Mouse (Mus musculus): Measurements from ENCODE around the gene Gsg1. TPM values are rescaled to one million over a fixed set of nuclear protein-coding genes. Genes with fewer than 3 reads are reported as not detected.
A peak's percentile ranks its signal among the peaks of the same experiment; 100 is the strongest.

The Gsg1 gene
- 0.19 and 0.32 TPM in 2 replicates for polyA plus RNA-seq (2012; rRNA removed)

GRCm38 (mm10) chr6:135254153-135254552 lies at the start of gene Gsg1:
Gsg1 (minus strand) TSS chr6:135254351.
- no peak for DNase-seq (ENCODE audit: extremely low spot score in 1 of 2, low spot score in 1 of 2)

GRCm38 (mm10) chr6:135302421-135303125 lies 48.4 kb upstream of the Gsg1 start:
- no peak for DNase-seq (ENCODE audit: extremely low spot score in 1 of 2, low spot score in 1 of 2)

- no peak for DNase-seq (ENCODE audit: extremely low spot score in 1 of 2, low spot score in 1 of 2)
Measured at GRCm38 (mm10) chr6:135300469-135300868, 46.3 kb upstream of the Gsg1 start.

- DNase-seq (ENCODE audit: extremely low spot score in 1 of 2, low spot score in 1 of 2), result no peak
Measured at GRCm38 (mm10) chr6:135299024-135299550, 44.9 kb upstream of the Gsg1 start.

- DNase-seq (ENCODE audit: extremely low spot score in 1 of 2, low spot score in 1 of 2), result no peak
Measured at GRCm38 (mm10) chr6:135297570-135297969, 43.4 kb upstream of the Gsg1 start.

- peak in 1 of 2 experiments; percentile 17 for DNase-seq (ENCODE audit: extremely low spot score in 1 of 2, low spot score in 1 of 2)
Measured at GRCm38 (mm10) chr6:135296267-135296666, 42.1 kb upstream of the Gsg1 start.

GRCm38 (mm10) chr6:135295082-135295861 lies 41.1 kb upstream of the Gsg1 start:
- DNase-seq (ENCODE audit: extremely low spot score in 1 of 2, low spot score in 1 of 2), result peak in 1 of 2 experiments; percentile 6

GRCm38 (mm10) chr6:135294150-135294549 lies 40.0 kb upstream of the Gsg1 start:
- DNase-seq (ENCODE audit: extremely low spot score in 1 of 2, low spot score in 1 of 2), result no peak

- DNase-seq (ENCODE audit: extremely low spot score in 1 of 2, low spot score in 1 of 2), result no peak
Measured at GRCm38 (mm10) chr6:135292391-135292790, 38.2 kb upstream of the Gsg1 start.

- DNase-seq (ENCODE audit: extremely low spot score in 1 of 2, low spot score in 1 of 2), result no peak
Measured at GRCm38 (mm10) chr6:135279856-135280255, 25.7 kb upstream of the Gsg1 start.

GRCm38 (mm10) chr6:135279286-135279685 lies 25.1 kb upstream of the Gsg1 start:
- DNase-seq (ENCODE audit: extremely low spot score in 1 of 2, low spot score in 1 of 2), result no peak

GRCm38 (mm10) chr6:135278302-135278701 lies 24.2 kb upstream of the Gsg1 start:
- no peak for DNase-seq (ENCODE audit: extremely low spot score in 1 of 2, low spot score in 1 of 2)

- DNase-seq (ENCODE audit: extremely low spot score in 1 of 2, low spot score in 1 of 2), result no peak
Measured at GRCm38 (mm10) chr6:135276474-135277295, 22.5 kb upstream of the Gsg1 start.

GRCm38 (mm10) chr6:135275231-135275630 lies 21.1 kb upstream of the Gsg1 start:
- no peak for DNase-seq (ENCODE audit: extremely low spot score in 1 of 2, low spot score in 1 of 2)

GRCm38 (mm10) chr6:135273066-135273465 lies 18.9 kb upstream of the Gsg1 start:
- DNase-seq (ENCODE audit: extremely low spot score in 1 of 2, low spot score in 1 of 2), result no peak

GRCm38 (mm10) chr6:135271761-135272160 lies 17.6 kb upstream of the Gsg1 start:
- no peak for DNase-seq (ENCODE audit: extremely low spot score in 1 of 2, low spot score in 1 of 2)

- no peak for DNase-seq (ENCODE audit: extremely low spot score in 1 of 2, low spot score in 1 of 2)
Measured at GRCm38 (mm10) chr6:135269626-135270025, 15.5 kb upstream of the Gsg1 start.

GRCm38 (mm10) chr6:135268392-135268791 lies 14.2 kb upstream of the Gsg1 start:
- DNase-seq (ENCODE audit: extremely low spot score in 1 of 2, low spot score in 1 of 2), result no peak

GRCm38 (mm10) chr6:135267221-135267620 lies 13.1 kb upstream of the Gsg1 start:
- no peak for DNase-seq (ENCODE audit: extremely low spot score in 1 of 2, low spot score in 1 of 2)

- no peak for DNase-seq (ENCODE audit: extremely low spot score in 1 of 2, low spot score in 1 of 2)
Measured at GRCm38 (mm10) chr6:135266056-135266455, 11.9 kb upstream of the Gsg1 start.

- no peak for DNase-seq (ENCODE audit: extremely low spot score in 1 of 2, low spot score in 1 of 2)
Measured at GRCm38 (mm10) chr6:135264136-135264535, 10.0 kb upstream of the Gsg1 start.

Measured in frontal cortex, adult 2 months (tissue).